Mouse (Mus musculus): ENCODE results near the gene Gpc6. TPM values are rescaled to one million over a fixed set of nuclear protein-coding genes. Genes with fewer than 3 reads are reported as not detected.

Gene Gpc6
- polyA plus RNA-seq (2015; fragmentation: Nextera tagmentation; extraction: Ambion mirVana) = 20.1 and 25.5 TPM in 2 replicates

- H3K4me3 ChIP-seq = peak within 1 kb of the TSS; percentile 63
- peak within 1 kb of the TSS; percentile 63 for H3K9ac ChIP-seq
- peak within 1 kb of the TSS; percentile 79 for H3K27ac ChIP-seq
- H3K9me3 ChIP-seq (replicated peaks) = no peaks in the 10 kb centered on the region
- H3K4me2 ChIP-seq = peak within 1 kb of the TSS; percentile 99
- peaks cover 7% of the 10 kb centered on the region for H3K4me1 ChIP-seq (replicated peaks)
- WGBS = 1% methylated on average over 38 of the region's 38 CpGs
- peaks cover 4% of the 10 kb centered on the region; the same call in 1 of the 2 replicates for H3K27me3 ChIP-seq
- ATAC-seq (replicated peaks; ENCODE audit: insufficient number of reproducible peaks, insufficient read depth, low FRiP score, low read depth) = peak; percentile 76
- no peaks in the 10 kb centered on the region for H3K36me3 ChIP-seq
Observed at GRCm38 (mm10) chr14:116924876-116925601, at the start of gene Gpc6. TSS of gene Gpc6 (plus strand) at chr14:116925315.

- Histone ChIP-seq H3K9ac (no peak overlapping the region), H3K9me3 (replicated peaks) (no peaks in the 10 kb centered on the region), H3K27me3 (no peaks in the 10 kb centered on the region), H3K36me3 (no peaks in the 10 kb centered on the region), H3K4me2 (no peak overlapping the region), H3K4me1 (replicated peaks) (no peaks in the 10 kb centered on the region), H3K27ac (no peak overlapping the region), H3K4me3 (no peak overlapping the region)
- no peak for ATAC-seq (replicated peaks; ENCODE audit: insufficient number of reproducible peaks, insufficient read depth, low FRiP score, low read depth)
- 64% methylated on average over 7 of the region's 7 CpGs for WGBS
Observed at GRCm38 (mm10) chr14:116882480-116883044, 42.6 kb upstream of the Gpc6 start.

DNA sequence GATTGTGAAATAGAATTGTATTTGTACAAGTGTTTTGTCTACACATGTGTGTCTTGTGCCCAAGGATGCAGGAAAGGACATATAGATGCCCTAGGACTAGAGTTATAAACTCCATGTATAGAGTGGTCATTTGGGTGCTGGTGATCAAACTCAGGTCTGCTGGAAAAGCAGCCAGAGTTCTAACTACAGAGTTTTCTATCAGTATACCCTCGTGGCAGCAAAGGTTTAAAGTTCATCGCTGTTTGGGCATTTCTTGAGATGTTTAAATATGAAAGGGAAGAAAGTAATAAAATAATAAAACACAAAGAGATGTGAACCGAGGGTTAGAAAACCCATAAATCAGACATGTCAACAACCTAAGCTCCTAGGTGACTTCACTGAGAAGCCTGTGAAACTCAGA is 30.8 kb upstream of the Gpc6 start:
- WGBS = 64% methylated on average over 3 of the region's 3 CpGs
- H3K9ac ChIP-seq = no peak overlapping the region
- H3K27me3 ChIP-seq = no peaks in the 10 kb centered on the region
- H3K4me1 ChIP-seq (replicated peaks) = no peaks in the 10 kb centered on the region
- no peaks in the 10 kb centered on the region for H3K36me3 ChIP-seq
- H3K4me3 ChIP-seq = no peak overlapping the region
- no peak for ATAC-seq (replicated peaks; ENCODE audit: insufficient number of reproducible peaks, insufficient read depth, low FRiP score, low read depth)
- H3K27ac ChIP-seq = no peak overlapping the region
- no peaks in the 10 kb centered on the region for H3K9me3 ChIP-seq (replicated peaks)
- H3K4me2 ChIP-seq = no peak overlapping the region

- Histone ChIP-seq H3K4me1 (replicated peaks) (no peaks in the 10 kb centered on the region), H3K9ac (no peak overlapping the region), H3K27me3 (no peaks in the 10 kb centered on the region), H3K36me3 (no peaks in the 10 kb centered on the region), H3K27ac (no peak overlapping the region), H3K4me3 (no peak overlapping the region), H3K4me2 (no peak overlapping the region), H3K9me3 (replicated peaks) (no peaks in the 10 kb centered on the region)
- no peak for ATAC-seq (replicated peaks; ENCODE audit: insufficient number of reproducible peaks, insufficient read depth, low FRiP score, low read depth)
- WGBS = 40% methylated on average over 1 of the region's 1 CpGs
Observed at GRCm38 (mm10) chr14:116897971-116898370, 27.1 kb upstream of the Gpc6 start.

DNA sequence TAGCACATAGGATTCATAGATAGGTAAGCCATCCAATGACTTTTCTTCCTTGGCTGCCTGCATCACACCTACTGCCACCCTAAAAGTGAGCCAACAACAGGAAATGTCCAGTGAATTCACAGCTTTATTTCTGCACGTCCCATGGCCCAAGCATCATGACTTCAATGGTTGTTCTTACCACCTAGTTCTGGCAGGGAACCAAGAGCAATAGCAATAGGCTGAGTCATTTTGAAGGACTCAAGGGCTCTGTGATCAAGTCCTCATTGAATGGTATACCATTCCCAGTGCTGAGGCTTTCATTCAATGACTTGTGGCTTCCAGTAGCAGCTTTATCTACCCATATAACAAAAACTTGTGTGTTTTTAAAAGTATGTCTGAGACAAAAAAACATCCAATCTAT is 13.3 kb upstream of the Gpc6 start:
- no peak overlapping the region for H3K4me2 ChIP-seq
- no peak overlapping the region for H3K27ac ChIP-seq
- WGBS = 61% methylated on average over 1 of the region's 1 CpGs
- H3K4me3 ChIP-seq = no peak overlapping the region
- no peak for ATAC-seq (replicated peaks; ENCODE audit: insufficient number of reproducible peaks, insufficient read depth, low FRiP score, low read depth)
- H3K27me3 ChIP-seq = no peaks in the 10 kb centered on the region
- H3K36me3 ChIP-seq = no peaks in the 10 kb centered on the region
- H3K4me1 ChIP-seq (replicated peaks) = no peaks in the 10 kb centered on the region
- H3K9ac ChIP-seq = no peak overlapping the region
- H3K9me3 ChIP-seq (replicated peaks) = no peaks in the 10 kb centered on the region

DNA sequence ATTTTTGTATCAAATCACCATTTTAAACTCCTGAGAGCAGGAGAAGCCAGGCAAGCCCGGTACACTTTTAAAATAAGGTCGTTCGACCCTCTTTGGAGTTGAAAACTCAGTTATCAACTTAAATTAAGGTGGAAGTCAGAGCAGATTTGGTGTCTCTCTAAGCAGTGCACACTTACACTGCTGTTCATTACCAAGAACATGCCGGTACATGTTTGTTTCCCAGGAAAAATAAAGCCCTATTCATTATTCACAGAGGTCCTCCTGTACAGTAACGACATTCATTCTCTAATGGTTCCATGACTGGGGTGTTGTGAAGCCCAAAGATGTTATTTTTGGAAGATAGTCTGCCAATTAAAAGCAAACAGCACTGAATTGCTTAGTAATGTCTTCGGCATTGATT is 8.2 kb upstream of the Gpc6 start:
- H3K27me3 ChIP-seq = no peaks in the 10 kb centered on the region
- no peak overlapping the region for H3K9ac ChIP-seq
- WGBS = 66% methylated on average over 6 of the region's 6 CpGs
- ATAC-seq (replicated peaks; ENCODE audit: insufficient number of reproducible peaks, insufficient read depth, low FRiP score, low read depth) = no peak
- H3K4me1 ChIP-seq (replicated peaks) = no peaks in the 10 kb centered on the region
- H3K27ac ChIP-seq = no peak overlapping the region
- no peak overlapping the region for H3K4me2 ChIP-seq
- H3K4me3 ChIP-seq = no peak overlapping the region
- H3K9me3 ChIP-seq (replicated peaks) = no peaks in the 10 kb centered on the region
- H3K36me3 ChIP-seq = no peaks in the 10 kb centered on the region

GRCm38 (mm10) chr14:116924266-116924665 is 849 bp upstream of the Gpc6 start:
- Histone ChIP-seq H3K4me1 (replicated peaks) (peaks cover 7% of the 10 kb centered on the region), H3K27me3 (peaks cover 4% of the 10 kb centered on the region; the same call in 1 of the 2 replicates), H3K9ac (no peak overlapping the region), H3K4me3 (no peak overlapping the region), H3K4me2 (peak overlapping the region; percentile 99; the same call in 1 of the 2 replicates), H3K9me3 (replicated peaks) (no peaks in the 10 kb centered on the region), H3K27ac (no peak overlapping the region), H3K36me3 (no peaks in the 10 kb centered on the region)
- 66% methylated on average over 2 of the region's 2 CpGs for WGBS
- ATAC-seq (replicated peaks; ENCODE audit: insufficient number of reproducible peaks, insufficient read depth, low FRiP score, low read depth) = no peak

DNA sequence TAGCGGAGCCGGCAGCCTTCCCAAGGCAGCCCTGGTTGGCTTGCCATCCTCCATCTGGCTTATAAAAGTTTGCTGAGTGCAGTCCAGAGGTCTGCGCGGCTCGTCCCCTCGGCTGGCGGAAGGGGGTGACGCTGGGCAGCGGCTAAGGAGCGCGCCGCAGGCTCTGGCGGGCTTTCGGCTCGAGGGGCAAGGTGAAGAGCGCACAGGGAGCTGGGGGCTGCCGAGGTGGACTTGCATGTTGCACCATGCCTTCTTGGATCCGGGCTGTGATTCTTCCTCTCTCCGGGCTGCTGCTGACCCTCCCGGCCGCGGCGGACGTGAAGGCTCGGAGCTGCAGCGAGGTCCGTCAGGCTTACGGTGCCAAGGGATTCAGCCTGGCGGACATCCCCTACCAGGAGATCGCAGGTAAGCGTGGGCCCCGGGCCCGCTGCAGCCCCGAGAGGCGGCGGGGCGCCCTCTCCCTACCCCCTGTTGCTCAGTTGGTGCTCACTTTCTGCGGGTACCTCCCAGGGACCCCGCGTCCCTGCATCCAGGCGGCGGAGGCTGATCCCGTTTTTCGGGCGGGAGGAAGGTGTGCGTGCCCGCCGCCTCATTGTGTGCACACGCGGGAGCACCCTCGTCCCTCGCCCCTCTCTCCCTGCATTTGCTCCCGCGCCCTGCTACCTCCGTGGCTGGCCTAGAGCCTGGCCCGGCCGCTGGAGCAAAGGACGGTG is 732 bp downstream of the Gpc6 start:
- Histone ChIP-seq H3K27ac (peak overlapping the region; percentile 79), H3K4me1 (replicated peaks) (peaks cover 7% of the 10 kb centered on the region), H3K4me3 (peak overlapping the region; percentile 63), H3K4me2 (peak overlapping the region; percentile 99), H3K9me3 (replicated peaks) (no peaks in the 10 kb centered on the region), H3K9ac (peak overlapping the region; percentile 63), H3K36me3 (no peaks in the 10 kb centered on the region), H3K27me3 (peaks cover 4% of the 10 kb centered on the region; the same call in 1 of the 2 replicates)
- ATAC-seq (replicated peaks; ENCODE audit: insufficient number of reproducible peaks, insufficient read depth, low FRiP score, low read depth) = peak; percentile 48
- WGBS = under 1% methylated on average over 51 of the region's 58 CpGs

- WGBS = under 1% methylated on average over 52 of the region's 52 CpGs
- ATAC-seq (replicated peaks; ENCODE audit: insufficient number of reproducible peaks, insufficient read depth, low FRiP score, low read depth) = peak; percentile 63
- H3K4me3 ChIP-seq = peak overlapping the region; percentile 63
- H3K27ac ChIP-seq = peak overlapping the region; percentile 79
- H3K4me1 ChIP-seq (replicated peaks) = peaks cover 7% of the 10 kb centered on the region
- peak overlapping the region; percentile 99 for H3K4me2 ChIP-seq
- H3K27me3 ChIP-seq = peaks cover 4% of the 10 kb centered on the region; the same call in 1 of the 2 replicates
- no peaks in the 10 kb centered on the region for H3K36me3 ChIP-seq
- H3K9ac ChIP-seq = peak overlapping the region; percentile 63
- H3K9me3 ChIP-seq (replicated peaks) = no peaks in the 10 kb centered on the region
Observed at GRCm38 (mm10) chr14:116926404-116927171, 1.5 kb downstream of the Gpc6 start.

GRCm38 (mm10) chr14:116927341-116928315 is 2.5 kb downstream of the Gpc6 start:
- Histone ChIP-seq H3K36me3 (no peaks in the 10 kb centered on the region), H3K4me3 (peak overlapping the region; percentile 63), H3K4me2 (peak overlapping the region; percentile 99), H3K27me3 (peaks cover 4% of the 10 kb centered on the region; the same call in 1 of the 2 replicates), H3K9ac (peak overlapping the region; percentile 63), H3K4me1 (replicated peaks) (peaks cover 7% of the 10 kb centered on the region), H3K27ac (peak overlapping the region; percentile 79; the same call in 1 of the 2 replicates), H3K9me3 (replicated peaks) (no peaks in the 10 kb centered on the region)
- WGBS = 7% methylated on average over 21 of the region's 21 CpGs
- ATAC-seq (replicated peaks; ENCODE audit: insufficient number of reproducible peaks, insufficient read depth, low FRiP score, low read depth) = no peak
